Mouse (Mus musculus) bone marrow macrophage, adult 2 months (primary cell): ENCODE data around the gene Poll.

Source experiments
- CTCF ChIP-seq: IDR thresholded peaks from 2 replicates; pipeline ENCODE4 v1.5.1; 2012; ENCODE audit warnings: low read depth, mild to moderate bottlenecking, low read length, moderate library complexity
- POLR2A ChIP-seq: IDR thresholded peaks from 2 replicates; pipeline ENCODE4 v1.6.1; 2012; ENCODE audit warnings: mild to moderate bottlenecking, low read depth, low read length, borderline replicate concordance

DNA sequence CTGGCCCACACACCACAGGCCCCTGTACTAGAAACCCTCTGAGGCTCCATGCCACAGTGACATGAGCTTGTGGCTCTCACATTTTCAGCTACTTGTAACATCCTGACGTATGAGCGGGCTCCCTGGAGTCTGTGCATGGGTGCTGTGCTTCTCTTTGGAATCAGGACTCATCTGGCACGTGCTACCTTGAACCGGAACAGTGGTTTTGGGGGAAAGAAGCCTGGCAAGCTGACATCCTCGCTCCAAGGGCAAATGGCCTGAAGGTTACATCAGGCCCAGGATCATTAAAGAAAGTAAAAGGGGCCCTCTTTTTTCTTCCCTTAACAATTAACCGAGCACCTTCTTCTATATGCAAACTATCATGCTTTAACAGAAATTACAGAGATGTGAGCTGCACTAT lies 22.8 kb upstream of the Poll start:
- TF ChIP-seq POLR2A = no peak
- TF ChIP-seq CTCF = no peak
